Mouse (Mus musculus): ENCODE results near the gene Itga3. TPM values are rescaled to one million over a fixed set of nuclear protein-coding genes. Genes with fewer than 3 reads are reported as not detected.

The Itga3 gene
- polyA plus RNA-seq, 1 experiment, result 86.4 TPM

GRCm38 (mm10) chr11:94998041-94998531, 78.5 kb downstream of the Itga3 start:
- Histone ChIP-seq H3K4me3 (ENCODE audit: low read depth, low read length) (no peak overlapping the region), H3K27me3 (ENCODE audit: control insufficient read depth, insufficient read depth, low read length, poor library complexity, severe bottlenecking) (no peaks in the 10 kb centered on the region), H3K27ac (ENCODE audit: insufficient read depth, low read length) (no peak overlapping the region), H3K9ac (ENCODE audit: low read depth, poor library complexity, severe bottlenecking) (no peak overlapping the region), H3K36me3 (ENCODE audit: control insufficient read depth, insufficient read depth, low read length, poor library complexity, severe bottlenecking) (no peaks in the 10 kb centered on the region), H3K9me3 (replicated peaks; ENCODE audit: control insufficient read depth, insufficient read depth, low read length, poor library complexity, severe bottlenecking) (no peaks in the 10 kb centered on the region), H3K4me1 (ENCODE audit: control insufficient read depth, insufficient read depth, low read length) (no peaks in the 10 kb centered on the region)
- TF ChIP-seq POLR2A (IDR thresholded peaks at IDR 0.05; ENCODE audit: insufficient read depth, low read length) (no peak), EP300 (IDR thresholded peaks at IDR 0.05; ENCODE audit: insufficient read depth, low read depth, low read length) (no peak), CTCF (IDR thresholded peaks at IDR 0.05; ENCODE audit: low read depth, low read length) (no peak)

DNA sequence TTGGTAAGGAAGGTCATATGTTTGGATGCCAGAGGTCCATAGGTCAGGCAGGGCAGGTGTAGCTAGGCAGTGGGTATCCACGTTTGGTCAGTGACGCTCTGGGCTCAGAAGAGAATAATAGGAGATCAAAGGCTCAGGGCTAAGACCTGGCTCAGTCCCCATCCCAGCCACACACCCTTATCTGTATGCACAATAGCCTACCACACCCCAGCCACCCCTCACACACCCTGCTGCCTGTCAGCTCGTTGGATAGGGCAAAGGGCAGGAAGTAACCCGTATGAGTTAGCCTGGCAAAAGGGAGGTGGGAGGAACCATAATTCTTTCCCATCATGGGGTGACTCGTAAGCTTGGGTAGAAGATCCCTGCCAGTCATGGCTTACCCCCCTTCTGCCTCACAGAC, 79.0 kb downstream of the Itga3 start:
- no peak overlapping the region for H3K27ac ChIP-seq (ENCODE audit: insufficient read depth, low read length)
- no peaks in the 10 kb centered on the region for H3K27me3 ChIP-seq (ENCODE audit: control insufficient read depth, insufficient read depth, low read length, poor library complexity, severe bottlenecking)
- TF ChIP-seq POLR2A (IDR thresholded peaks at IDR 0.05; ENCODE audit: insufficient read depth, low read length) (no peak), CTCF (IDR thresholded peaks at IDR 0.05; ENCODE audit: low read depth, low read length) (no peak), EP300 (IDR thresholded peaks at IDR 0.05; ENCODE audit: insufficient read depth, low read depth, low read length) (no peak)
- no peaks in the 10 kb centered on the region for H3K36me3 ChIP-seq (ENCODE audit: control insufficient read depth, insufficient read depth, low read length, poor library complexity, severe bottlenecking)
- no peak overlapping the region for H3K9ac ChIP-seq (ENCODE audit: low read depth, poor library complexity, severe bottlenecking)
- H3K9me3 ChIP-seq (replicated peaks; ENCODE audit: control insufficient read depth, insufficient read depth, low read length, poor library complexity, severe bottlenecking), result no peaks in the 10 kb centered on the region
- no peaks in the 10 kb centered on the region for H3K4me1 ChIP-seq (ENCODE audit: control insufficient read depth, insufficient read depth, low read length)
- no peak overlapping the region for H3K4me3 ChIP-seq (ENCODE audit: low read depth, low read length)

- H3K27ac ChIP-seq (ENCODE audit: insufficient read depth, low read length), result no peak overlapping the region
- no peaks in the 10 kb centered on the region for H3K4me1 ChIP-seq (ENCODE audit: control insufficient read depth, insufficient read depth, low read length)
- TF ChIP-seq POLR2A (IDR thresholded peaks at IDR 0.05; ENCODE audit: insufficient read depth, low read length) (no peak), EP300 (IDR thresholded peaks at IDR 0.05; ENCODE audit: insufficient read depth, low read depth, low read length) (no peak), CTCF (IDR thresholded peaks at IDR 0.05; ENCODE audit: low read depth, low read length) (no peak)
- H3K36me3 ChIP-seq (ENCODE audit: control insufficient read depth, insufficient read depth, low read length, poor library complexity, severe bottlenecking), result no peaks in the 10 kb centered on the region
- no peaks in the 10 kb centered on the region for H3K9me3 ChIP-seq (replicated peaks; ENCODE audit: control insufficient read depth, insufficient read depth, low read length, poor library complexity, severe bottlenecking)
- H3K9ac ChIP-seq (ENCODE audit: low read depth, poor library complexity, severe bottlenecking), result no peak overlapping the region
- no peak overlapping the region for H3K4me3 ChIP-seq (ENCODE audit: low read depth, low read length)
- H3K27me3 ChIP-seq (ENCODE audit: control insufficient read depth, insufficient read depth, low read length, poor library complexity, severe bottlenecking), result peaks cover 1% of the 10 kb centered on the region; the same call in 1 of the 2 replicates
Observed at GRCm38 (mm10) chr11:94996984-94997383, 79.6 kb downstream of the Itga3 start.

DNA sequence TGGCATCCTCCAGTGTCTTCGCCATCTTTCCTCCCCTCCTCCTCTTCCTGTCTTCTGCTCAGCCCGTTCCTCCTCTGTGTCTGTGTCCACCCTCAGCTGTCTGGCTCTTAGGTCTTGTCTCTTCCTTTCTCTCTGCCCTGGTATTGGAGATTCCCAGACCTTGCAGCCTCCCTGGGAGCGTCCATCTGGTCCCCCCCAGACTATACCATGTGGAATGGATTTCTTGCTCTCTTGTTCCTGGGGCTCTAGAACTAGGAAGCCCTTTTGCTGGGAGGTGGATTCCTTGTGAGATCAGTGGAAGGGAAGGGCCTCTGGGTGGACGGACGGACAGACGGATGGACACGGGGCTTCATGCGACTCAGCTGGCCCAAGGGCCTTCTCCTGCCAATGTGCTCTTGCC, 80.5 kb downstream of the Itga3 start:
- Histone ChIP-seq H3K4me3 (ENCODE audit: low read depth, low read length) (no peak overlapping the region), H3K27ac (ENCODE audit: insufficient read depth, low read length) (no peak overlapping the region), H3K4me1 (ENCODE audit: control insufficient read depth, insufficient read depth, low read length) (no peaks in the 10 kb centered on the region)

DNA sequence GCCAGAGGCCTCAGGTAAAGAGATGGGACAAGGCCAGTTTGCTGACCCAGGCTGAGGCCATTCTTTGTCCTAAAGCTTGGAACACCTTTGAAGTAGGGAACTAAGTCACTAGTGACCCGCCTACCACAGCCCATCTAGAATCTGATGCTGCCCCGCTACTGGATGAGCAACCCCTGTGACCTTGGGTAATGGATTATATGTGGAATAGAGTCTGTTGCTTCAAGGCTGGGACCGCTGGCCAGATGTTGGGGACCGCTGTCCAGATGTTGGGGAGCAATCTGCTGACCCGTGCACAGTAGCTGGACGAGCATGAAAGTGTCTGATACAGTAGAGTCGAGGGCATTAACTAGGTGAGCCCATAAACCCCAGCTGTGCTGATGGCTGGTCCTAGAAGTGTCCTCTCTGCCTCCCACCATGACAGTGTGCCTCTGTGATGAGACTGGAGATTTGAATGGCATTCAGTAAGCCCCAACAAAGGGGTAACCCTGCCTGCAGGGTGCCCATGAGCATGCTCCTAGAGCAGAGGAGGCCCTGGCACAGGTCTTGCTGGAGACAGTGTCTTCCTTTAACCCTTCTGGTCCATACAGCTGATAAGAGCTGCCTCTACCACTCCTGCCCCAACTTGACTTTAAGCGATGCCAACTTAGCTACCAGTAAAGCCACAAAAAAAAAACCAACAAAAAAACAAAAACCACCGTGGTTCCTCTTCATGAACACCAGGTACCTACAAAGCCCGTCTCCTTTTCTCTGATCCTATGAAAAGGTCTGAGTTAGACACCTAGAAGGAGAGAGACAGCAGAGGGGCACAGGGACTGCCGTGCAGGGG, 81.4 kb downstream of the Itga3 start:
- H3K9ac ChIP-seq (ENCODE audit: low read depth, poor library complexity, severe bottlenecking), result no peak overlapping the region
- no peak overlapping the region for H3K4me3 ChIP-seq (ENCODE audit: low read depth, low read length)
- H3K9me3 ChIP-seq (replicated peaks; ENCODE audit: control insufficient read depth, insufficient read depth, low read length, poor library complexity, severe bottlenecking), result no peaks in the 10 kb centered on the region
- no peak overlapping the region for H3K27ac ChIP-seq (ENCODE audit: insufficient read depth, low read length)
- H3K4me1 ChIP-seq (ENCODE audit: control insufficient read depth, insufficient read depth, low read length), result no peaks in the 10 kb centered on the region
- peaks cover 3% of the 10 kb centered on the region; the same call in 1 of the 2 replicates for H3K27me3 ChIP-seq (ENCODE audit: control insufficient read depth, insufficient read depth, low read length, poor library complexity, severe bottlenecking)
- no peaks in the 10 kb centered on the region for H3K36me3 ChIP-seq (ENCODE audit: control insufficient read depth, insufficient read depth, low read length, poor library complexity, severe bottlenecking)
- no peak for TF ChIP-seq CTCF (IDR thresholded peaks at IDR 0.05; ENCODE audit: low read depth, low read length)
- TF ChIP-seq EP300 (IDR thresholded peaks at IDR 0.05; ENCODE audit: insufficient read depth, low read depth, low read length), result no peak
- no peak for TF ChIP-seq POLR2A (IDR thresholded peaks at IDR 0.05; ENCODE audit: insufficient read depth, low read length)

More for the DNA sequence above, 80.5 kb downstream of the Itga3 start:
- TF ChIP-seq EP300 (IDR thresholded peaks at IDR 0.05; ENCODE audit: insufficient read depth, low read depth, low read length) (no peak), CTCF (IDR thresholded peaks at IDR 0.05; ENCODE audit: low read depth, low read length) (no peak), POLR2A (IDR thresholded peaks at IDR 0.05; ENCODE audit: insufficient read depth, low read length) (no peak)
- peaks cover 3% of the 10 kb centered on the region; the same call in 1 of the 2 replicates for H3K27me3 ChIP-seq (ENCODE audit: control insufficient read depth, insufficient read depth, low read length, poor library complexity, severe bottlenecking)
- H3K36me3 ChIP-seq (ENCODE audit: control insufficient read depth, insufficient read depth, low read length, poor library complexity, severe bottlenecking), result no peaks in the 10 kb centered on the region
- H3K9ac ChIP-seq (ENCODE audit: low read depth, poor library complexity, severe bottlenecking), result no peak overlapping the region
- H3K9me3 ChIP-seq (replicated peaks; ENCODE audit: control insufficient read depth, insufficient read depth, low read length, poor library complexity, severe bottlenecking), result no peaks in the 10 kb centered on the region

Other genes with a start within 250 kb of the Itga3 start
- 17.1 and 18.1 TPM in 2 replicates for gene Col1a1, start 140.6 kb downstream of the Itga3 start, polyA plus RNA-seq (2011; ENCODE audit: insufficient read depth, insufficient read length, low read depth, missing spikeins)
- gene Hils1, start 109.2 kb downstream of the Itga3 start, polyA plus RNA-seq (2011; ENCODE audit: insufficient read depth, insufficient read length, low read depth, missing spikeins), result not detected in 2 replicates
- not detected in 2 replicates for gene Sgca, start 100.5 kb downstream of the Itga3 start, polyA plus RNA-seq (2011; ENCODE audit: insufficient read depth, insufficient read length, low read depth, missing spikeins)
- 20.3 and 21.0 TPM in 2 replicates for gene Ppp1r9b, start 85.8 kb downstream of the Itga3 start, polyA plus RNA-seq (2011; ENCODE audit: insufficient read depth, insufficient read length, low read depth, missing spikeins)
- 0.30 and 0.79 TPM in 2 replicates for gene Samd14, start 66.9 kb downstream of the Itga3 start, polyA plus RNA-seq (2011; ENCODE audit: insufficient read depth, insufficient read length, low read depth, missing spikeins)
- 9.4 and 9.5 TPM in 2 replicates for gene Pdk2, start 35.4 kb downstream of the Itga3 start, polyA plus RNA-seq (2011; ENCODE audit: insufficient read depth, insufficient read length, low read depth, missing spikeins)
- 9.9 and 11.3 TPM in 2 replicates for gene Dlx3, start 43.3 kb upstream of the Itga3 start, polyA plus RNA-seq (2011; ENCODE audit: insufficient read depth, insufficient read length, low read depth, missing spikeins)
- gene Dlx4, start 69.5 kb upstream of the Itga3 start, polyA plus RNA-seq (2011; ENCODE audit: insufficient read depth, insufficient read length, low read depth, missing spikeins), result 0.96 and 2.0 TPM in 2 replicates
- gene Tac4, start 184.7 kb upstream of the Itga3 start, polyA plus RNA-seq (2011; ENCODE audit: insufficient read depth, insufficient read length, low read depth, missing spikeins), result not detected in 2 replicates
- gene Kat7, start 233.4 kb upstream of the Itga3 start, polyA plus RNA-seq (2011; ENCODE audit: insufficient read depth, insufficient read length, low read depth, missing spikeins), result 129 and 133 TPM in 2 replicates